ENCODE assay signal across 19 mouse cellular contexts in genomic region chr19:36742331-36742730, GRCm38 (mm10).
"Had no signal": no experiment of that assay in that cellular context is flagged by ENCODE, and none has a peak within 500 bp of the region (broad histone marks: within the 10 kb centered on the region; RNA-seq: fewer than 3 reads in every experiment).

No protein-coding gene starts in this region.

- H3K36me3 ChIP-seq: liver, embryonic 12.5 days; midbrain, embryonic 13.5 days; midbrain, embryonic 15.5 days; neural tube, embryonic 12.5 days had no signal

- H3K27me3 ChIP-seq: midbrain, embryonic 13.5 days; midbrain, embryonic 15.5 days; neural tube, embryonic 12.5 days had no signal

- DNase-seq: lung, adult 18-20 months; lung, embryonic 14.5 days; lung, postnatal 14 days; lung, postnatal 36 days; right cerebral cortex, adult 18-20 months; right cerebral cortex, postnatal 25 days; right cerebral cortex, postnatal 4 days; spleen, adult 18-20 months; thymus, adult 18-20 months; thymus, postnatal 14 days; thymus, postnatal 36 days had no signal

- H3K4me1 ChIP-seq: liver, embryonic 12.5 days; megakaryocyte, embryonic 14.5 days; midbrain, embryonic 13.5 days; midbrain, embryonic 15.5 days; neural tube, embryonic 12.5 days had no signal

- ATAC-seq: liver, embryonic 12.5 days; midbrain, embryonic 13.5 days; midbrain, embryonic 15.5 days had no signal

- H3K9me3 ChIP-seq: liver, embryonic 12.5 days; midbrain, embryonic 13.5 days; midbrain, embryonic 15.5 days; neural tube, embryonic 12.5 days had no signal

- H3K27ac ChIP-seq: liver, embryonic 12.5 days; liver, embryonic 14.5 days; macrophage; midbrain, embryonic 13.5 days; midbrain, embryonic 15.5 days; neural tube, embryonic 12.5 days had no signal

- H3K4me3 ChIP-seq: liver, embryonic 12.5 days; megakaryocyte, embryonic 14.5 days; midbrain, embryonic 13.5 days; midbrain, embryonic 15.5 days; neural tube, embryonic 12.5 days had no signal

- H3K9ac ChIP-seq: liver, embryonic 12.5 days; liver, embryonic 14.5 days; lung, embryonic 14.5 days; midbrain, embryonic 13.5 days; midbrain, embryonic 15.5 days; neural tube, embryonic 12.5 days had no signal

- H3K4me2 ChIP-seq: liver, embryonic 12.5 days; lung, embryonic 14.5 days; midbrain, embryonic 11.5 days; midbrain, embryonic 13.5 days; midbrain, embryonic 15.5 days; neural tube, embryonic 12.5 days had no signal
